20 mouse cellular contexts compared by ENCODE assay signal in genomic region chr9:29389224-29389623, GRCm38 (mm10).
DNase-seq lines count a peak whose midpoint lies in the region; ATAC-seq and TF ChIP-seq lines count a peak whose summit lies in the region.
"Had no signal": no experiment of that assay in that cellular context is flagged by ENCODE, and none has a peak within 500 bp of the region (broad histone marks: within the 10 kb centered on the region; RNA-seq: fewer than 3 reads in every experiment).

No protein-coding gene starts in this region.

- 0 out of 2 replicates have a peak, but pooled peaks have one; percentile 48 for ATAC-seq in forebrain, embryonic 13.5 days
- ATAC-seq in lung, embryonic 16.5 days (ENCODE audit: low read depth) = peak; percentile 75
- ATAC-seq: liver, postnatal 0 days; midbrain, embryonic 16.5 days had no signal

- H3K9me3 ChIP-seq in forebrain, embryonic 13.5 days (replicated peaks) = no peaks in the 10 kb centered on the region
- no peaks in the 10 kb centered on the region for H3K9me3 ChIP-seq in forebrain, embryonic 10.5 days
- H3K9me3 ChIP-seq in lung, embryonic 16.5 days (ENCODE audit: control insufficient read depth, low read length) = no peaks in the 10 kb centered on the region
- H3K9me3 ChIP-seq: embryonic facial prominence, embryonic 13.5 days; heart, embryonic 10.5 days; hindbrain, embryonic 10.5 days had no signal

- H3K4me1 ChIP-seq in forebrain, embryonic 13.5 days = peaks cover 7% of the 10 kb centered on the region
- H3K4me1 ChIP-seq in forebrain, embryonic 10.5 days = 0 out of 2 replicates have a peak, but pooled peaks cover 4% of the 10 kb centered on the region
- peaks cover 21% of the 10 kb centered on the region for H3K4me1 ChIP-seq in lung, embryonic 16.5 days (replicated peaks; ENCODE audit: control insufficient read depth, insufficient read depth, low read length)
- H3K4me1 ChIP-seq in lung, adult 2 months (ENCODE audit: control insufficient read depth, insufficient read depth, low read length) = peaks cover 2% of the 10 kb centered on the region; the same call in 1 of the 2 replicates
- H3K4me1 ChIP-seq in cortical plate, adult 2 months (ENCODE audit: control insufficient read depth, insufficient read depth, low read length) = peaks cover 10% of the 10 kb centered on the region
- H3K4me1 ChIP-seq: embryonic facial prominence, embryonic 13.5 days; hindbrain, embryonic 10.5 days had no signal

- no peak for TF ChIP-seq POLR2A in lung, adult 2 months (IDR thresholded peaks at IDR 0.05; ENCODE audit: borderline replicate concordance, extremely low read depth, low read depth, low read length)
- TF ChIP-seq POLR2A in cortical plate, adult 2 months (IDR thresholded peaks at IDR 0.05; ENCODE audit: extremely low read depth, insufficient read depth, low read length) = no peak

- no peak overlapping the region for H3K27ac ChIP-seq in forebrain, embryonic 13.5 days
- H3K27ac ChIP-seq in forebrain, embryonic 10.5 days = no peak overlapping the region
- no peak overlapping the region for H3K27ac ChIP-seq in lung, embryonic 16.5 days (ENCODE audit: low read length)
- H3K27ac ChIP-seq in cortical plate, adult 2 months (ENCODE audit: insufficient read depth, low read length) = peak overlapping the region; percentile 48; the same call in 1 of the 2 replicates
- H3K27ac ChIP-seq: embryonic facial prominence, embryonic 13.5 days; heart, embryonic 10.5 days; hindbrain, embryonic 10.5 days; kidney, postnatal 0 days; layer of hippocampus, adult 2 months had no signal

- no peaks in the 10 kb centered on the region for H3K36me3 ChIP-seq in forebrain, embryonic 13.5 days (ENCODE audit: poor library complexity, severe bottlenecking)
- H3K36me3 ChIP-seq in forebrain, embryonic 10.5 days (replicated peaks) = no peaks in the 10 kb centered on the region
- no peaks in the 10 kb centered on the region for H3K36me3 ChIP-seq in lung, embryonic 16.5 days (ENCODE audit: control insufficient read depth, insufficient read depth, low read length)
- H3K36me3 ChIP-seq: embryonic facial prominence, embryonic 13.5 days; heart, embryonic 10.5 days; hindbrain, embryonic 10.5 days had no signal

- peaks cover 8% of the 10 kb centered on the region; the same call in 1 of the 2 replicates for H3K27me3 ChIP-seq in forebrain, embryonic 13.5 days
- peaks cover 3% of the 10 kb centered on the region; the same call in 1 of the 2 replicates for H3K27me3 ChIP-seq in forebrain, embryonic 10.5 days (ENCODE audit: poor library complexity, severe bottlenecking)
- H3K27me3 ChIP-seq in lung, embryonic 16.5 days (ENCODE audit: control insufficient read depth, insufficient read depth, low read depth, low read length) = no peaks in the 10 kb centered on the region
- H3K27me3 ChIP-seq: embryonic facial prominence, embryonic 13.5 days had no signal

- H3K4me3 ChIP-seq in forebrain, embryonic 13.5 days = no peak overlapping the region
- no peak overlapping the region for H3K4me3 ChIP-seq in forebrain, embryonic 10.5 days
- no peak overlapping the region for H3K4me3 ChIP-seq in lung, embryonic 16.5 days (ENCODE audit: low read length)
- H3K4me3 ChIP-seq in lung, adult 2 months (replicated peaks; ENCODE audit: extremely low read depth, low read depth, low read length) = no peak overlapping the region
- H3K4me3 ChIP-seq in cortical plate, adult 2 months (ENCODE audit: insufficient read depth, low read length) = no peak overlapping the region
- H3K4me3 ChIP-seq: embryonic facial prominence, embryonic 13.5 days; heart, embryonic 10.5 days; hindbrain, embryonic 10.5 days; layer of hippocampus, adult 2 months had no signal

- no peak for TF ChIP-seq CTCF in lung, adult 2 months (IDR thresholded peaks at IDR 0.05; ENCODE audit: insufficient read depth, low read length)
- no peak for TF ChIP-seq CTCF in cortical plate, adult 2 months (IDR thresholded peaks at IDR 0.05; ENCODE audit: extremely low read depth, insufficient read depth, low read length)

- H3K9ac ChIP-seq in forebrain, embryonic 13.5 days = no peak overlapping the region
- no peak overlapping the region for H3K9ac ChIP-seq in lung, embryonic 16.5 days (ENCODE audit: low read length)
- H3K9ac ChIP-seq: embryonic facial prominence, embryonic 13.5 days; liver, postnatal 0 days had no signal

- DNase-seq in forebrain, embryonic 10.5 days (ENCODE audit: extremely low spot score, low spot score) = no peak
- DNase-seq in layer of hippocampus, adult 11-12 months (ENCODE audit: low spot score) = peak; percentile 15
- DNase-seq in layer of hippocampus, postnatal 14 days (ENCODE audit: low spot score in 2 of 2) = no peak
- no peak for DNase-seq in lung, adult 2 months
- no peak for DNase-seq in cerebellum, postnatal 14 days
- DNase-seq: adrenal gland, adult 8-10 months; cerebellum, adult 9-11 months; gastrocnemius, postnatal 36 days; kidney, adult 18-20 months; liver, postnatal 0 days; retina, postnatal 1 day had no signal

- no peak overlapping the region for H3K4me2 ChIP-seq in forebrain, embryonic 13.5 days
- no peak overlapping the region for H3K4me2 ChIP-seq in lung, embryonic 16.5 days (ENCODE audit: low read depth, low read length)
- H3K4me2 ChIP-seq: embryonic facial prominence, embryonic 13.5 days had no signal

- 73% methylated on average over 7 of the region's 7 CpGs for WGBS in forebrain, embryonic 13.5 days
- 92% methylated on average over 7 of the region's 7 CpGs for WGBS in forebrain, embryonic 10.5 days
- 49% methylated on average over 7 of the region's 7 CpGs for WGBS in lung, embryonic 16.5 days
- WGBS in lung, adult 2 months = 69% methylated on average over 7 of the region's 7 CpGs
